Mouse (Mus musculus): ENCODE data around the gene Ppp2r3a. TPM values are rescaled to one million over a fixed set of nuclear protein-coding genes. Genes with fewer than 3 reads are reported as not detected.

Gene Ppp2r3a
- total and polyA plus RNA-seq, 3 experiments, result 1.1 to 3.0 TPM; not detected in 1

DNA sequence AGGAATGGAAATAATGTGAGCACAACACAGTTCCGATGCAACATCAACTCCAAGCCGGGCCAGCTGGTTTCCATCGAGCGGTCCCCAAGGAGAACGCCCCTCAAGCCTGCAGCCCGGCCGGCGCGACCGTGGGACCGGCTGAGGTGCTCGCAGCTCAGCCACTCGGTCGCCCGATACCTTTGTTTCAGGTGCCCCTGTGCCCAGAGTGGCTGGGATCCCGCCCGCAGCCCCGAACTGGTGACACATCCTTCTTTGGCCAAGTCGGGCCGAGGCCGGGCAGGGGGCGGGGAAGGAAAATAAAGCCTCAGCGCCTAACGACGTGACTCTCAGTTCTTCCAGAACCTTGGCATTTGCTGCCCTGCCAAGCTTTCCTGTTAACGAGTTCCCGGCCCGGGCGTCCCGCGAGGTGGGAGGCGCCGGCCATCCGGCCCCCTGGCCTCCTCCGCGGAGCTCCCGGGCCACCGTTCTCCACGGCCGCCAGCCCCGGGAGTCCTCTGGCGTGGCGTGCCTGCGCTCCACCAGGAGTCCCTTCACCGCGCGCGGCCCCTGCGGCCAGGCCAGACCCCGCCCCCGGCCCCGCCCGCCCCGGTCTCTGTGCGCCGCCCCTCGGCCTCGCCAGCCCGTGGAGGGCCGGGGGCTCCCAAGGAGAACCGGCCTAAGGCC, 483 bp downstream of the Ppp2r3a start:
- peak; percentile 67 for DNase-seq (ENCODE audit: low read depth, low spot score)
- Histone ChIP-seq H3K9ac (ENCODE audit: control insufficient read depth, low read depth, low read length, poor library complexity, severe bottlenecking) (peak overlapping the region; percentile 77), H3K27me3 (ENCODE audit: control insufficient read depth in 1 of 2, insufficient read depth in 2 of 2, low read length in 2 of 2) (no peaks in the 10 kb centered on the region), H3K4me1 (ENCODE audit: control insufficient read depth in 1 of 2, insufficient read depth in 2 of 2, low read length in 2 of 2) (peaks cover 9 to 12% of the 10 kb centered on the region in 2 experiments; a peak in 2 of 4 replicates), H3K36me3 (ENCODE audit: control insufficient read depth in 1 of 2, insufficient read depth in 2 of 2, low read length in 2 of 2) (peaks cover 0 to 6% of the 10 kb centered on the region in 2 experiments; a peak in 2 of 4 replicates), H3K9me3 (replicated peaks; ENCODE audit: insufficient read depth, low read length) (no peaks in the 10 kb centered on the region), H3K79me2 (ENCODE audit: control insufficient read depth, insufficient read depth, low read length, poor library complexity) (no peaks in the 10 kb centered on the region), H3K4me3 (ENCODE audit: control insufficient read depth in 1 of 2, insufficient read depth in 1 of 2, low read depth in 2 of 2, low read length in 2 of 2) (peak overlapping the region; percentile 67 to 97), H3K27ac (ENCODE audit: control insufficient read depth, low read depth, low read length) (no peak overlapping the region)
- TF ChIP-seq ZNF384 (IDR thresholded peaks at IDR 0.05; ENCODE audit: low read depth, low read length) (no peak), ELF1 (IDR thresholded peaks at IDR 0.05; ENCODE audit: low read depth, low read length) (no peak), POLR2A (IDR thresholded peaks at IDR 0.05; ENCODE audit: control insufficient read depth in 1 of 2, insufficient read depth in 1 of 2, low read depth in 1 of 2, low read length in 2 of 2, poor library complexity in 1 of 2) (0 out of 4 replicates have a peak, but pooled peaks of 1 of the 2 experiments have one; percentile 27), TCF12 (IDR thresholded peaks at IDR 0.05; ENCODE audit: low read depth, low read length) (no peak)

- Histone ChIP-seq H3K4me3 (ENCODE audit: control insufficient read depth in 1 of 2, insufficient read depth in 1 of 2, low read depth in 2 of 2, low read length in 2 of 2) (peak overlapping the region; percentile 67 to 97), H3K4me1 (ENCODE audit: control insufficient read depth in 1 of 2, insufficient read depth in 2 of 2, low read length in 2 of 2) (peaks cover 9 to 12% of the 10 kb centered on the region in 2 experiments; a peak in 2 of 4 replicates)
- TF ChIP-seq SIN3A (IDR thresholded peaks at IDR 0.05; ENCODE audit: low read length), result peak; percentile 53; the same call in 1 of the 2 replicates
- peak; percentile 59; the same call in 1 of the 2 replicates for TF ChIP-seq MXI1 (IDR thresholded peaks at IDR 0.05; ENCODE audit: low read depth, low read length)
- TF ChIP-seq CTCF (IDR thresholded peaks at IDR 0.05 in 2 of 3, conservative IDR thresholded peaks at IDR 0.05 in 1 of 3; ENCODE audit: control insufficient read depth in 1 of 3, insufficient read depth in 1 of 3, low read depth in 2 of 3, low read length in 3 of 3, poor library complexity in 1 of 3, severe bottlenecking in 1 of 3), result no peak
- TF ChIP-seq CHD1 (IDR thresholded peaks at IDR 0.05; ENCODE audit: low read depth, low read length), result no peak
- TF ChIP-seq SMC3 (IDR thresholded peaks at IDR 0.05; ENCODE audit: low read depth, low read length), result no peak
- no peak for TF ChIP-seq POLR2AphosphoS2 (IDR thresholded peaks at IDR 0.05; ENCODE audit: low read length)
- no peak for TF ChIP-seq POLR2AphosphoS5 (IDR thresholded peaks at IDR 0.05; ENCODE audit: borderline replicate concordance, low read depth, low read length)
These were observed 1.1 kb downstream of the Ppp2r3a start for GRCm38 (mm10) chr9:101250486-101250885.

DNA sequence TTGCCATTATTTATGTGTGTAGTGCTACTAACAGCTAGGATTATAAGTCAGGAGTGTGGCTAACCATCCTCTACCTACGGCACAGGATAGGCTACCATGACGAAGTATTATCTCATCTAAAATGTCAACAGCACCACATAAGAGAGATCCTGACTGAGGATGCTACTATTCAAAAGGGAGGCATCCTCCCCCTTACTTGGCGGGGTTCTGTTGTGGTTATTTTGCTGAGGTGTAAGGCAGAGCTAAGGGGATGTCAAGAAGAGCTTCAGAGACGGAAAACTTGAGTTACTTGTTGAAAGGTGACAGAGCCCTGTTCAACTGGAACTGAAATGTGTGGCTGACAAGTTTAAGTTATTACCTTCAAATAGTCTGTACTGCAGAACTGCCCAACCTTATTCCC, 2.0 kb downstream of the Ppp2r3a start:
- TF ChIP-seq ZMIZ1 (IDR thresholded peaks at IDR 0.05; ENCODE audit: low read depth, low read length) (no peak), KAT2A (conservative IDR thresholded peaks at IDR 0.05; ENCODE audit: low read depth, low read length) (no peak), ELF1 (IDR thresholded peaks at IDR 0.05; ENCODE audit: low read depth, low read length) (no peak), CTCF (IDR thresholded peaks at IDR 0.05 in 2 of 3, conservative IDR thresholded peaks at IDR 0.05 in 1 of 3; ENCODE audit: control insufficient read depth in 1 of 3, insufficient read depth in 1 of 3, low read depth in 2 of 3, low read length in 3 of 3, poor library complexity in 1 of 3, severe bottlenecking in 1 of 3) (no peak), POLR2AphosphoS2 (IDR thresholded peaks at IDR 0.05; ENCODE audit: low read length) (no peak), HCFC1 (IDR thresholded peaks at IDR 0.05; ENCODE audit: low read depth, low read length) (no peak), CHD2 (IDR thresholded peaks at IDR 0.05; ENCODE audit: low read length) (no peak), EP300 (IDR thresholded peaks at IDR 0.05; ENCODE audit: low read depth in 1 of 2, low read length in 2 of 2) (no peak), RAD21 (IDR thresholded peaks at IDR 0.05; ENCODE audit: low read depth, low read length) (no peak), E2F4 (IDR thresholded peaks at IDR 0.05; ENCODE audit: borderline replicate concordance, low read depth, low read length) (no peak), MEF2A (IDR thresholded peaks at IDR 0.05; ENCODE audit: extremely low read depth, insufficient replicate concordance, low read depth, low read length, poor library complexity, severe bottlenecking) (no peak), CHD1 (IDR thresholded peaks at IDR 0.05; ENCODE audit: low read depth, low read length) (no peak), ZKSCAN1 (IDR thresholded peaks at IDR 0.05; ENCODE audit: low read depth, low read length) (no peak), SIN3A (IDR thresholded peaks at IDR 0.05; ENCODE audit: low read length) (no peak), ZNF384 (IDR thresholded peaks at IDR 0.05; ENCODE audit: low read depth, low read length) (no peak)
- no peak overlapping the region for H3K9ac ChIP-seq (ENCODE audit: control insufficient read depth, low read depth, low read length, poor library complexity, severe bottlenecking)
- no peak for DNase-seq (ENCODE audit: low read depth, low spot score)
- H3K27ac ChIP-seq (ENCODE audit: control insufficient read depth, low read depth, low read length), result no peak overlapping the region
- peaks cover 9 to 12% of the 10 kb centered on the region in 2 experiments; a peak in 2 of 4 replicates for H3K4me1 ChIP-seq (ENCODE audit: control insufficient read depth in 1 of 2, insufficient read depth in 2 of 2, low read length in 2 of 2)
- no peaks in the 10 kb centered on the region for H3K9me3 ChIP-seq (replicated peaks; ENCODE audit: insufficient read depth, low read length)
- H3K27me3 ChIP-seq (ENCODE audit: control insufficient read depth in 1 of 2, insufficient read depth in 2 of 2, low read length in 2 of 2), result no peaks in the 10 kb centered on the region
- H3K4me3 ChIP-seq (ENCODE audit: control insufficient read depth in 1 of 2, insufficient read depth in 1 of 2, low read depth in 2 of 2, low read length in 2 of 2), result peak overlapping the region in 1 of 2 experiments; percentile 12; a peak in 1 of 4 replicates
- no peaks in the 10 kb centered on the region for H3K79me2 ChIP-seq (ENCODE audit: control insufficient read depth, insufficient read depth, low read length, poor library complexity)
- H3K36me3 ChIP-seq (ENCODE audit: control insufficient read depth in 1 of 2, insufficient read depth in 2 of 2, low read length in 2 of 2), result peaks cover 0 to 6% of the 10 kb centered on the region in 2 experiments; a peak in 2 of 4 replicates

More at GRCm38 (mm10) chr9:101250486-101250885, 1.1 kb downstream of the Ppp2r3a start:
- no peaks in the 10 kb centered on the region for H3K79me2 ChIP-seq (ENCODE audit: control insufficient read depth, insufficient read depth, low read length, poor library complexity)
- no peaks in the 10 kb centered on the region for H3K27me3 ChIP-seq (ENCODE audit: control insufficient read depth in 1 of 2, insufficient read depth in 2 of 2, low read length in 2 of 2)
- peak overlapping the region; percentile 77 for H3K9ac ChIP-seq (ENCODE audit: control insufficient read depth, low read depth, low read length, poor library complexity, severe bottlenecking)
- peak; percentile 40 for DNase-seq (ENCODE audit: low read depth, low spot score)
- no peak overlapping the region for H3K27ac ChIP-seq (ENCODE audit: control insufficient read depth, low read depth, low read length)
- H3K9me3 ChIP-seq (replicated peaks; ENCODE audit: insufficient read depth, low read length), result no peaks in the 10 kb centered on the region
- peaks cover 0 to 6% of the 10 kb centered on the region in 2 experiments; a peak in 2 of 4 replicates for H3K36me3 ChIP-seq (ENCODE audit: control insufficient read depth in 1 of 2, insufficient read depth in 2 of 2, low read length in 2 of 2)
